Mouse (Mus musculus): ENCODE data around the gene Nmur1.

Gene Nmur1

GRCm38 (mm10) chr1:86441724-86441979 lies 15.6 kb upstream of the Nmur1 start:
- ATAC-seq (ENCODE audit: insufficient number of reproducible peaks, low FRiP score, low TSS enrichment), result no peak

GRCm38 (mm10) chr1:86440887-86441723 lies 15.1 kb upstream of the Nmur1 start:
- ATAC-seq (ENCODE audit: insufficient number of reproducible peaks, low FRiP score, low TSS enrichment), result no peak

GRCm38 (mm10) chr1:86440171-86440886 lies 14.3 kb upstream of the Nmur1 start:
- ATAC-seq (ENCODE audit: insufficient number of reproducible peaks, low FRiP score, low TSS enrichment), result peak; percentile 50

- no peak for ATAC-seq (ENCODE audit: insufficient number of reproducible peaks, low FRiP score, low TSS enrichment)
Observed at GRCm38 (mm10) chr1:86439487-86440170, 13.6 kb upstream of the Nmur1 start.

GRCm38 (mm10) chr1:86438501-86438900 lies 12.5 kb upstream of the Nmur1 start:
- ATAC-seq (ENCODE audit: insufficient number of reproducible peaks, low FRiP score, low TSS enrichment), result no peak

- no peak for ATAC-seq (ENCODE audit: insufficient number of reproducible peaks, low FRiP score, low TSS enrichment)
Observed at GRCm38 (mm10) chr1:86438014-86438319, 11.9 kb upstream of the Nmur1 start.

GRCm38 (mm10) chr1:86437219-86438013 lies 11.4 kb upstream of the Nmur1 start:
- ATAC-seq (ENCODE audit: insufficient number of reproducible peaks, low FRiP score, low TSS enrichment), result no peak

GRCm38 (mm10) chr1:86435302-86435821 lies 9.3 kb upstream of the Nmur1 start:
- ATAC-seq (ENCODE audit: insufficient number of reproducible peaks, low FRiP score, low TSS enrichment), result no peak

- ATAC-seq (ENCODE audit: insufficient number of reproducible peaks, low FRiP score, low TSS enrichment), result peak; percentile 74
Observed at GRCm38 (mm10) chr1:86434439-86435201, 8.6 kb upstream of the Nmur1 start.

GRCm38 (mm10) chr1:86434001-86434400 lies 8.0 kb upstream of the Nmur1 start:
- ATAC-seq (ENCODE audit: insufficient number of reproducible peaks, low FRiP score, low TSS enrichment), result peak; percentile 27

GRCm38 (mm10) chr1:86433359-86433758 lies 7.3 kb upstream of the Nmur1 start:
- no peak for ATAC-seq (ENCODE audit: insufficient number of reproducible peaks, low FRiP score, low TSS enrichment)

- ATAC-seq (ENCODE audit: insufficient number of reproducible peaks, low FRiP score, low TSS enrichment), result no peak
Observed at GRCm38 (mm10) chr1:86432778-86433177, 6.8 kb upstream of the Nmur1 start.

- no peak for ATAC-seq (ENCODE audit: insufficient number of reproducible peaks, low FRiP score, low TSS enrichment)
Observed at GRCm38 (mm10) chr1:86430056-86430455, 4.0 kb upstream of the Nmur1 start.

GRCm38 (mm10) chr1:86424835-86425547 lies 1.0 kb downstream of the Nmur1 start:
- no peak for ATAC-seq (ENCODE audit: insufficient number of reproducible peaks, low FRiP score, low TSS enrichment)

- no peak for ATAC-seq (ENCODE audit: insufficient number of reproducible peaks, low FRiP score, low TSS enrichment)
Observed at GRCm38 (mm10) chr1:86424336-86424735, 1.7 kb downstream of the Nmur1 start.

GRCm38 (mm10) chr1:86423879-86424278 lies 2.1 kb downstream of the Nmur1 start:
- no peak for ATAC-seq (ENCODE audit: insufficient number of reproducible peaks, low FRiP score, low TSS enrichment)

- no peak for ATAC-seq (ENCODE audit: insufficient number of reproducible peaks, low FRiP score, low TSS enrichment)
Observed at GRCm38 (mm10) chr1:86421007-86421406, 5.0 kb downstream of the Nmur1 start.

- ATAC-seq (ENCODE audit: insufficient number of reproducible peaks, low FRiP score, low TSS enrichment), result no peak
Observed at GRCm38 (mm10) chr1:86416321-86416720, 9.7 kb downstream of the Nmur1 start.

GRCm38 (mm10) chr1:86415612-86416184 lies 10.3 kb downstream of the Nmur1 start:
- ATAC-seq (ENCODE audit: insufficient number of reproducible peaks, low FRiP score, low TSS enrichment), result no peak
